Mouse (Mus musculus): ENCODE results near the gene Vmn2r93.

Gene Vmn2r93

DNA sequence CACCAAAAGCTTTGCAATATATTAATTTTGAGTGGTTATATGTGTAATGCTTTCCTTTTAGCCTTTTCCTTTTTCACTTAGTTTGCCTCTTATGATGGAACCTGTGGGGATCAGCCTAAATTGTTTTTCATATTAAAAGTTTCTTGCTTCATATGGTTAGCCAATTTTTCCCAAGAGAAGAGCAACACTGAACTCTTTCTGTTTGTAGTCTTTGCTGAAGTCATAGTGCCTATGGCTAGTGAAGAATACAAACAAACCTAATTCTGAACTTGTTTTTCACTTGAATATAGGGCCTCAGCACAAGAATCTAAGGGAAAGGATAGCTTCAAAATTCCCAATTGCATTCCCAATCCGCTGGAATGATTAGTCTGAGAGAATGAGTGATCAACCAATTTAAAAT, at the start of gene Vmn2r93:
Gene Vmn2r93 (plus strand): TSS at position 301 of the 400 bp plus-strand sequence.
- DNase-seq (ENCODE audit: low read depth): no peak

DNA sequence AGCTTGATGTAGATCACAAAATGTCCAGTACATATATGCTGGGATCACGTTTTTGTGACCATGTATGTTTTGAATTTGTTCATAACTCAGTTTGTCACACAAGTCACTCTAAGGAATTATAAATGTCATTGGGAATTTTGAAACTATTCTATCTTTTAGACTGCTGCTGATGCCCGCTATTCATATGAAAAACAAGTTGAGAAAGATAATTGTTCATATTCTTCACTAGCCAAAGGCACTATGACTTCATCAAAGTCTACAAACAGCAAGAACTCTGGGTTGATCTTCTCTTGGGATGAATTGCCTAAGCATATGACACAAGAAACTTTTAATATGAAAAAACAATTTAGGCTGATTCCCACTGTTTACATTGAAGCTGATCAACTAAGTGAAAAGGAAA, 20.2 kb upstream of the Vmn2r93 start, which contains the start of gene Vmn2r94:
Gene Vmn2r94 (minus strand): TSS at position 101 of the 400 bp plus-strand sequence.
- DNase-seq (ENCODE audit: low read depth): no peak

DNA sequence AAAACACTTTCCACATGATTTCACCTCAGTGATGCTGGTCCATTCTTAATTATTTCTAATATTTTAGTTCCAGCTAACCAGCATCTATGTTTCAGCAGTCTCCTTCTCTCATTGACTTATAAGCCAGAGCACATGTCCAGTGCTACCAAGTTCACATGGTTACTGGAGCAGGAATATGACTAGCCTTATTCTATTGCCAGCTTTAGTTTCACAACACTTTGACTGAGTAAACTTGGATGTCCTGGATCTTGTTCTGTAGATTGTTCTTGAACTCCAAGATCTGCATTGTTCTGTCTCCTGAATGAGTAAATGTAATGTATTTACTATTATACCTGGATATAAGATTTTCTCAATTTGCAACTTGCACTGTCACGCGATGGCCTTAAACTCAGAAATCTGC, 25.1 kb downstream of the Vmn2r93 start:
- DNase-seq (ENCODE audit: low read depth): no peak

DNA sequence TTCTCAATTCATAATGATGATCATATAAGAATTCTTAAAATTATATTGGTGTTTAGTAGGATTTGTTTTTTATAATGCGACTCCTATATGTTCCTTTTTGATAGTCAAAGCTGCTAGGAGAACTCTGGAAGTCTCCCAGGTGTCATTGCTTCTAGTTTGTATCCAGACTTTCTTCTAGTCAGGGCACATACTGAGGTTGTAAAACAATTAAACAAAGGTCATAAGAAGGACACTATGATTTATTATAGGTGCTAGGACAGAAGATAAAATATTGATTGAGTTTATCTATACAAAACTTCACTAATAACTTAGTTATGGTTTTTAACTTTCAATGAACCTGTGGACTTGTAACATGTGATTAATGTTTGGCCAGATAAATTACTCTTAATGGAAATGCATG, 62.1 kb downstream of the Vmn2r93 start:
- no peak for DNase-seq (ENCODE audit: low read depth)

DNA sequence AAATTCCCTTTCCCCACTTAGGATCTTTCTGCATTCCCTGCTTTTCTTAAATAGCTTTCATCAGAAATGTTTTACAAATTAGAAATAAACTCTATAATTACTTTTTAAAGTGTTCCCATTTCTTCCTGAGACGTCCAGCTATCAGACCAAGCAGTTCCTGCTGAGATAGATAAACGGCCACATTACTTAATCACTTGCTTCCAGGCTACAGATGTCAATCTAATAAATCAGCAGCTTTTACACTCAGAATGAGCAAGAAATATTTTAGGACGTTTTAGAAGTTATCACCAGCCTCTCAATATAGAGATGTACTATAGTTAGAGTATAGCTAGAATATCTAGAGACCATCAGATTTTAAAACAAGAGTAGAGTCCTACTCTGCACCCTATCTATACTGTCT, 62.7 kb downstream of the Vmn2r93 start:
- DNase-seq (ENCODE audit: low read depth): no peak

All from naive thymus-derived CD4-positive, alpha-beta T cell, adult 2 months (primary cell).